Mouse (Mus musculus) layer of hippocampus, adult 9-11 months (tissue): Measurements from ENCODE around the gene Aldoart2.
"Not testable (repeated sequence)": the region's sequence is repeated elsewhere in the genome, so short reads cannot be mapped to it uniquely, and the experiment has no call there.

Experiments used
- DNase-seq: peaks from one replicate; pipeline ENCODE4 v3.0.0; 2022

Gene Aldoart2

DNA sequence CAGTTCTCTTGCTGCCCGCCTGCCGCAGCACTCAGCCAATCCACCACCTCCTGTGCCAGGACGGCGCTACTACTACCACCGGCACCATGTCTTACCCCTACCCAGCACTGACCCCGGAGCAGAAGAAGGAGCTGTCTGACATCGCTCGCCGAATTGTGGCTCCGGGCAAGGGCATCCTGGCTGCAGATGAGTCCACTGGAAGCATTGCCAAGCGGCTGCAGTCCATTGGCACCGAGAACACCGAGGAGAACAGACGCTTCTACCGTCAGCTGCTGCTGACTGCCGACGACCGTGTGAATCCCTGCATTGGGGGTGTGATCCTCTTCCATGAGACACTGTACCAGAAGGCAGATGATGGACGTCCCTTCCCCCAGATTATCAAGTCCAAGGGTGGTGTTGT, at the start of gene Aldoart2:
Aldoart2 (plus strand) TSS at position 34 of the 400 bp plus-strand sequence.
- no peak for DNase-seq

DNA sequence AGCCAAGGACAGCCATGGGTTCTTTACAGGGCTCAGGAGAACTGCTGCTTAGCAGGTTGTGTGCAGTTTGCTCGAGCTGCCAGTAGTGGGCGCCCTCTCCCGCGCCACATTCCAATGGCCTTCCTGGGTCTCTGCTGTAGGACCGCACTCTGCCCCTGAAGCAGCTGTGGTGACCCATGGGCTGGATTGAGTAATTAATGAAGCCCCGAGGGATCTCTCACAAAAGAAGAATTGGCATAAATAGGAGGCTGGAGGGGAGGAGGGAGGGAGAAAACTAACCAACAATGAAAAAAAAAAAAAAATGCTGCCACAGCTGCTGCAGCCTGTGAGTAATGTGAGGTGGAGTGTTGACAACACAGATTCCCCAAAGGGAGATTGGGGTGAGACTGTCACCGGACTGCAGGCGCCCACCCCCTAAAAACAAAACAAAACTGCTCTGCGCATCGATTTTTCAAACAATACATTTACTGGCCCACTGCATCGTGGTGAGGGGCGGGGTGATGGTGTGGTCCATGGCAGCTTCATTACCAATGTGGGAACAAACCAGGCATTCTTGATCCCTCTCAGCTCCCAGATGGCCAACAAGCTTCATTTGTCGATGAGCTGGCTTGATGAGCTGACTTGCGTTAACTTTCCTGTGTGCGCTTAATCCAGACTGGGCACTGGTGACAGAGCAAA, 46.8 kb upstream of the Aldoart2 start:
- DNase-seq, result no peak

DNA sequence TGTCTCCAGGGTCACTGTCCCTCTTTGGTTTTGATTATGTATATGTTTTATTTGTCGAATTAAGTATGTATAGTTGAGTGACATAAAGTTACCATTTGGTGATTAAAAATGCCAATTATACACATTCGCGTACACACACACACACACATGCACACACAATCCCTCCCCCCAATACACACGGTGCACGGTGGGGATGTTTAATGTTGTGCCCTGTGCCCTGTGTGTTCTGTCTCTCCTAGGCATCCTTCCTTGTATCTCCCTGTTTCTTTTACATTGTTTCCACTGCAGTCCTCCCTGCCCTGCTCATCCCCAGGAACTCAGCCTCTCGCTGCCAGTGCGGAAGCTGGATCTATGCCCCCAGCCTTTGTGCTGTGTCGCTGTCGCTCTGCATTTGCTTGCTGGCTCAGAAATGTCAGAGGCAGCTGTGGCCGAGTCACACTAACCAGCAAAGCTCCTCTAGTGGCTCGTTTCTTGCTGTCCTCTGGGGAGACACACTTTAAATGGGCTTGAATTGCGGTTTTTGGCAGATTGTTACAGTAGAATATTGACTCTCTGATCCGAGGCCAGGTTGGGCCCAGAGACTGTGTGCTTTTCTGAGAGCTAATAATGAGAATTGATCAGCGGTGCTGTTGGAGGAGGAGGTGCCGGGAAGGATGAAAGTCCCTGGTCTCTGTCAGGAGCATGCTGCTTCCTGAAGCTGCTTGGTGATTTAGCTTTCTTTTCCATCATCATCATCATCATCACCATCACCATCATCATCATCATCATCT, 37.9 kb upstream of the Aldoart2 start:
- DNase-seq, result no peak

DNA sequence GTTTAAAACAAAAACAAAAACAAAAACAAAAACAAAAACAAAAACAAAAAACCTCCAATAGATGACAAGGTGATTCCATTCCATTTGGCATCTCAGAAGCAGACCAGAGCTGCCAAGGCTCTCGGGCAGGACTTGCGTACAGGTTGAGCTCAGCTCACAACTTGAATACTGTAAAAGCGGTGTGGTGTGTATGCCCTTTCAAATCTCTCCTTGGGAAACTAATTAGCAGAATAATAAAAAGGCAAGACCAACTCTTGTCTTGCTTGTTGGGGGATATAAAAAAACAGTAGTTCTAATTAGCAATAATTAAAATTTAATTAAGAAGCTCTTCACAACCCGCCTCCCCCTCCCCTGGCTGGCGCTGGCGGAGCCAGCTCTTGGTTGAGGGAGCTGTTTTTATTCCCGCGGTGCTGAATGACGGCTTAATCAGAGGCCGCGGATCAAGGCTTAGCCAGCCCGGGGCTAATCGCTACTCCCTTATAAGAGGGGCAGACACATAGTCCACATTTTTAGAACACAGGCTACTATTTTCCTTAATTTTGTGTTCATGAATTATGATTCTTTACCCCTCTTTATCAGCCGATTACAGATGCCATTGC, 28.4 kb upstream of the Aldoart2 start:
- DNase-seq, result no peak

DNA sequence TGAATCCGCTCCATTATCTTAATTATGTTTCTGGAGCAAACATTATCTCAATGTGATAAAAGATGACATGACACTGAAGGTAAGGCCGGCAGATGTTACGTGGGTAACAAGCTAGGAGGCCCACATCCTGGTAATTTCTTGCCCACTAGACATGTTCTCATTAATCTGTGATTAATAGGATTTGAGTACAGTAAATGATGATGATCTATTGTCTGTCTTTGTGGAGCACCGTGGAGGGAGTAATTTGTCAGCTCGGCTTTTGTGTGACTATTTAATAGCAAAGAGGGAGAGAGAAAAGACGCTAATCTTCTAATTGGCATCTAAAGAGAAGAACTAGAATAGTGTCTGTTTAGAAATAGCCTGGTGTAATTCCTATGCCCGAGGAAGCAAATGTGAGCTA, 27.3 kb upstream of the Aldoart2 start:
- no peak for DNase-seq

DNA sequence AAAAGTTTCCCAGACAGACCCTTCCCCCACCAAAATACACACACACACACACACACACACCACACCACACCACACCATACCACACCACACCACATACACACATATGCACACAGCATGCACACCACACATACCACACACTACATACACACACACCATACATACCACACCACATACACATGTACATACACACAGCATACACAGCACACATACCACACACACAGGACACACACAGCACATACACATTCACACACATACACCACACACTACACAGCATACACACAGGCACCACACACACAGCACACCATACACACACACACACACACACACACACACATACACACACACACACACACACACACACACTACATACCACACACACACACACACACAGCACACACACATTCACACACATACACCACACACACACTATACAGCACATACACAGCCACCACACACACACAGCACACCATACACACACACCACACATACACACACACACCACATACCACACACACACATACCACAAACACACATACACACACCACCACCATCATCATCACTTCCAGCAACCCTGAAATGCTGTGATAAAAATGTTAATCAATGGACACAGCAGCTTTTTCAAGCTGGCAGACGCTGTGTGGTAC, 26.6 kb upstream of the Aldoart2 start:
- no peak for DNase-seq

DNA sequence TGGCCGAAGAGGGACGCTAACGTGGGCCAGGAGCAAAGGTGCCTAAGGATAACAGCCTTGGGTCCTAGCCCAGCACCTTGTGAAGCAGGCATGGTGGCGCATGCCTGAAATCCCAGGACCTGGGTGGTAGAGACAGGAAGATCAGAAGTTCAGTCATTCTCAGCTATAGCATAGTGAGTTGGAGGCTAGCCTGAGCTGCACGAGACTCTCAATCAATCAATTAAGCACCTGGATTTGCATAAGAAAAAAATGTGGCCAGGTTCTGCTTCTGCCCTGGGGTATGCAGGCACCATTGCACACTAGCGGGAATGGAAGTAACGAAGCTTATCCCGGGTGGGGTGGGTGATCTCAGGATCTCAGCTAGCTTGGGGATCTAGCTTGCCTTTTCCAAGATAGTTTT, 25.9 kb upstream of the Aldoart2 start:
- DNase-seq, result no peak

DNA sequence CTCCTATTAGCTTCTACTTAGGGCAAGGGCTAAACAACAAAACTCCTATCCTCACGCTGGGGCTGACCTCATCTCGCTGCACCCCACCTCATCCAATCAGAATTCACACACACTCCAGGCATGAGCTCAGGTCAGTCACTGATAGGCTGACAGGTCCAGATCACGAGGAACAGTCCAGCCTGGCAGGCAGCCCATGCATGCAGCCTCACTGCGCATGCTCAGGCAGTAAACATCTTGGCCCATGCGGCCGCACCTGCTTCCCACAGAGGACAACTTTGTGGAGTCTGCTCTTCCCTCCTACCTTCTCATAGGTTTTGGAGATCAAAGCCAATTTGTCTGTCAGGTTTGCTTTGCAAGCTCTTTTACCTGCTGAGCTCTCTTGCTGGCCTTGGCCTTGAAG, 10.1 kb upstream of the Aldoart2 start:
- DNase-seq, result not testable (repeated sequence)

DNA sequence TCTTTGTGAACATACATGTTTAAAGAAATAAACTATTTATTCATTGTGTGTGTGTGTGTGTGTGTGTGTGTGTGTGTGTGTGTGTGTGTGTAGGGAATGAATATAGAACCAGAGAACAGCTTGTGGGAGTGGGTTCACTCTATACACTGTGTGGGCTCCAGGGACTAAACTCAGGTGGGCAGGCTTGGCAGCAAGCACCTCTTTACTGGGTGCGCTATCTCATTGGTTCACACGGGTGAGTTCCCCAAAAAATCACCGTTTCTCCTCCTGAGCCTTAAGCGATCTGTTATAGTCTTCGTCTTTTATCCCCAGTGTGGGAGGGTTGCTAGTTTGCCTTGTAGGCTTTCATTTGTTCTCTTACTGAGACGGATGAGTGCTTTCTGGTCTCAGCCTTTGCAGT, 7.2 kb upstream of the Aldoart2 start:
- DNase-seq, result no peak

DNA sequence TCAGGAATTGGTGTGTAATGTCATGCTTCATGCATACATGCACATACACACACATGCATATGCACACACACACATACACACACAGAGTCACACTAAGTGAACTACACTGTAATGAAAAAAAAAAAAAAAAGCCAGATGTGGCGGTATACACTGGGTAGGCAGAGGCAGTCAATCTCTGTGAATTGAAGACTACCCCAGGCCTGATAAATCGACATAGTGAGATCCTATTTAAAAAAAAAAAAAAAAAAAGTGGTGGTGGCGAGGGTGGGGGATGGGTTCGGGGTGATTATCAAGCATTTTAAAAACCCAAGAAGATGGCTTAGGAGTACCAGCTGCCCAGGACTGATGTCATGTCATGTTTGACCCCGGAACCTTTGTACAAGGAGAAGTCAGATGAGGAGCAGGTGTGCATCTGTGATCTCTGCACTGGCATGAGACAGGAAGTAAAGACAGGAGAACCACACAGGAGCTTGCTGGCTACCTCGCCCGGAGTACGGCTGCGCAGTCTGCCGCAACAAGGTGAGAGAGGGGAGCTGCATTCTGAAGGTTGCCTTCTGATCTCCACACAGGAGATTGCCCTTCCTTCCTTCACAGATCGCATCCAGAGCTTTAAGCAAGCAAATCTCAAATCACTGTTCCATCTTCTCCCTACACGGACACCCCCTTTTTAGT, 5.7 kb upstream of the Aldoart2 start:
- DNase-seq, result no peak

DNA sequence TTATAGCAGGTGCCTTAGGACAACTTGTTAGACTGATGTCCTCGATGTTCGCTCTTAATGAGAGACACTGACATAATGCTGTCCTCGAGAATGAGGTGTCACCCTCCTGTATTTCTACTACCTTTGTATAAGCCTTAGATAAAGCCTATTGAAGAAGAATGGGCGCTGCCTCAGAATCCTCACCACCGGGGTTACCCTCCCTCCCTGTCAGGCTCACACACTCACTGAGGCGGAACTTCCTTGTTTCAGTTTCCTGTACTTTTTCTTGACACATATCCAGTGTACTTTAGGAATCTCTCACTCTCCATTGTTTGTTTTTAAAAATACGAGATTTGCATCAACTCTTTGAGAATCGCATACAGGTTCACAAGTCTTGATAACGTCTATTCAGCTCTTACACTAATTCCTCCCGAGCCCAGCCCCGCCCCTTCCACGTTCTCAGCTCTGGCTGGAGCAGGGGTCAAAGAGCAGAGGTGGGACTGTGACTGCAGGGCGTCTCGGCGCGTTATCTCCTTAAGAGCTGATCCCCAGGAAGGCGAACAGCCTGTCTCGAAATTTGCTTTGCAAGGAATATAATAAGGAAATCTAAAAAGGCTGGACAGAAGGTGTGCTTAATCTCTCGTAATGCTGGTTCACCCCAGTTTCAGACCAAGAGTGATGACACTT, 4.9 kb upstream of the Aldoart2 start:
- DNase-seq, result no peak

DNA sequence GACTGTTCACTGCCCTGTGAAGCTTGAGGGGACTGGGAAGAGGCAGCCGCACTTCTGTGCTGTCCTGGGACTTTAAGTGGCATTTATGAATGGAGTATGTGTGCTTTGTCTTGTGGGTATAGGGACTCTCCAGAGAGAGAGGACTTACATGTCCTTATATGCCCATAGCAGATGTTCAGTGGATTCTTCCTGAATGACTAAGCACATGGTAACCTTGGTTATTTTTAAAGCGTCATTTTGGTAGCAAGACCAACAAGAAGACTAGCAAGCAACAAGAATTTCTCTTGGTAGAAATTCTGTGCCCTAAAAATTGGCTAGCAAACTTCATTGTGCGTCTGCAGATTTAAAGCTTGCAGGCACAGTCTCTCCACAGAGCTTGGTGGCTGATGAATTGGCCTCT, 1.3 kb upstream of the Aldoart2 start:
- no peak for DNase-seq

DNA sequence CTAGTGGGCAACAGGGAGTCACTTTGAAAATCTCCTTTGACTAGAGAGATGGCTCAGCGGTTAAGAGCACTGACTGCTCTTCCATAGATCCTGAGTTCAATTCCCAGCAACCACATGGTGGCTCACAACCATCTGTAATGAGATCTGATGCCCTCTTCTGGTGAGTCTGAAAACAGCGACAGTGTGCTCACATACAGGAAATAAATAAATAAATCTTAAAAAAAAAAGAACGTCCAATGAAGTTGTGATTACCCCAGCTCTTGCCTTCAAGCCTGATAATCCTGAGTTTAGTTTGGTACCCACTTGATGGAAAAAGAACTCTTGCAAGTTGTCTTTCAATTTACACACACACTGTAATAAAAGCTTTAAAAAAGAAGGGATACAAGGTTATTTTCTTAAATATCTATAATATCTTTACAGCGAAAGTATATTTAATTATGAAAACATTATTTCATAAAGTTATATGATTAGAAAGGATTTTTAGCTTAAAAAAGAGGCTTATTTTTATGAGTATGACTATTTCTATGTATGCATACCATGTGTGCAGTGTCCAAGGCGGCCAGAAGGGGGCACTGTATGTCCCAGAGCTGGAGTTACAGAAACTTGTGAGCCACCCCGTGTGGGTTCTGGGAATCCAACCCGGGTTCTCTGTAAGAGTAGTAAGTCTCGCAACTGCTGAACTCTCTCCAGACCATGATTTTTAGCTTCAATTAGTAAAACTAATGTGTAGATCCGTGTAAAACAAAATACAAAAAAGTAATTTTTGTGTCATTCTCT, 664 bp upstream of the Aldoart2 start:
- no peak for DNase-seq

DNA sequence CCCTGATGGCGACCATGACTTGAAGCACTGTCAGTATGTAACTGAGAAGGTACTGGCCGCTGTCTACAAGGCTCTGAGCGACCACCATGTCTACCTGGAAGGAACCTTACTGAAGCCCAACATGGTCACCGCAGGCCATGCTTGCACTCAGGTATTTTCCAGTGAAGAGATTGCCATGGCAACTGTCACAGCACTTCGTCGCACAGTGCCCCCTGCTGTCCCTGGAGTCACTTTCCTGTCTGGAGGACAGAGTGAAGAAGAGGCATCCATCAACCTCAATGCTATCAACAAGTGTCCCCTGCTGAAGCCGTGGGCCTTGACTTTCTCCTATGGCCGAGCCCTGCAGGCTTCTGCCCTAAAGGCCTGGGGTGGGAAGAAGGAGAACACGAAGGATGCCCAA, 828 bp downstream of the Aldoart2 start:
- DNase-seq, result no peak

DNA sequence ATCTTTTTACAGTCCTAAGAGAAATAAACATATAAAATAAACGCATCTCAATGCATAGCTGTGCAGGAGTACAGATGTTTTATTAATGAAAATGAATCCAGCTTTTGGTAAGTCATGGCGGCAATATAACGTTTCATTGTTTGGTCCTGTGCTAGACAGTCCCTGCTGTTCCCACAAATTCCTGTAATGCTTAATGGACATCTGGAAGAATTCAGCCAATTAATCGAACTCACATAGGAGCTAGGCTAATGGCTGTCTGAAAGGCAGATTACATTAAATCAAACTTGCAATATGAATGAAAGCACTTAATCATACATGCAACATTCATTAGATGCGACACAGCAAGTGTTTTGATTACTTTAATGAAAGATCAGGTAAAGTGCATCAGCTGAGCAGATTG, 1.8 kb downstream of the Aldoart2 start:
- no peak for DNase-seq

DNA sequence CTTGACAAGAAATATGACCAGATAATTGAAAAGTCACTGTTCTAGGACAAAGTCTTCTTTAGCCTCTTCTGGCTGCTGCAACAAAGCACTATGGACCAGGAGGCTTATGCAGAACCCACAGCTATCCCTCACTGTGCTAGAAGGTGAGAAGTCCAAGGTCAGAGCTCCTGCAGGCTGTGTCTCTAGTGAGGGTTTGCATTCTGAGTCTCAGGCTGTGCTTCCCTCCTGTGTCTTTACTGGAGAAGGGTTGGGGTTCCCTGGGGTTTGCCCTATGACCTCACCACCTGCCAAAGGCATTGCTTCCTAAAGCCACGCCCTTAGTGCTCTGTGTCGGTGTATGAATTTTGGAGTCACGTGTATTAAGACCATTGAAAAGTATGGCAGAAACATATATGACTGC, 3.4 kb downstream of the Aldoart2 start:
- no peak for DNase-seq

DNA sequence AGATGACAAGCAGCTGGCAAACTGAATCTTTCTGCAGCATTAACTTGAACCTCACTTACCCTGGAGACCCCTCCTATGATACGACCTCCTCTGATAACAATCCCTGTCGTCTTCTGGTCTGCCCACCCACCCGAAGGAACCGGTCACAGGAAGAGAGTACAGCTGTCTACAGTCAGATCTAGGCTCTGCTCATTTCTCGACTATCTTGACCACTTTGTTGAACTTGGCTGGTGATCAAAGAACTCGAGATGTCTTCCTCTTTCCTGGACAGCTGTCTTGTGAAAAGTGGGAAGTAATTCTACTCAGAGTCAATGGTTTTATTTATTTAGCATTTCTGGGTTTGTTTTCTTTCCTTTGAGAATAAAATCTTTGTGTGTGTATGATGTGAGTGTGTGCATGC, 4.6 kb downstream of the Aldoart2 start:
- DNase-seq, result no peak

DNA sequence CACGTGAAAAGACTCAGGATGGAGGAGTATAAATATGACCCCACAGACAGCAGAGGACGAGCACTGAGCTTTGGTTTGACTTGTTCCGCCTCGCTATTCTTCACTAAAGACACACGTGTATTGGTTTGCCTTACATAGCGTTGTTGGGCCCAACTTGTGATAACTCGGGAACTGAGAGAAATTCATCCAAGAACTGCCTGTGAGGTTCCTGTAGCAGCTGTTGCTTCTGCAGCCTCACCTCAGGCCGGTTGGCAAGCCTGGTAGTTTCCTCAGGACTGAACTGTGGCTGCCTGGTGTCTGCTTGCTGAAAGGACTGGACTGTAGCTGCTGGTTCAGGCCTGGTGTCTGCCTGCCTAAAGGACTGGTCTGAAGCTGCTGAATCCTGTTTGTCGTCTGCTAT, 5.6 kb downstream of the Aldoart2 start:
- no peak for DNase-seq

DNA sequence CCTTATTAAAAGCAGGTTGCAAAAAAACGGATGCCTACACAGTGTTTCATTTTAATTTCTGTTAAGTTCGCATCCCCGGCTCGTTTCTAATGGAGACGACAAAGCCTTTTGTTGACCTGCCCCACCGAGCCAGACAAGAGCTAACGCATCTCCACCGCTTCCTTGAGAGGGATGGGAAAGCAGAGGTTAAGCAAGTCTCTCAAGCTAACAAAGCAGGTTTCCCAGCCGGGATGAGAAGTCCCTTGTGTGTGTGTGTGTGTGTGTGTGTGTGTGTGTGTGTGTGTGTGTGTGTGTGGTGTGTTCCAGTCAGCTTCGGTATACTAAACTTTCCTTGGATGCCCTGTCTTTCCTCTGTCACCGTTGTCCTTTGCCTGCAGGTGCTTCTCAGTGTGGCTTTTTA, 6.1 kb downstream of the Aldoart2 start:
- DNase-seq, result no peak

DNA sequence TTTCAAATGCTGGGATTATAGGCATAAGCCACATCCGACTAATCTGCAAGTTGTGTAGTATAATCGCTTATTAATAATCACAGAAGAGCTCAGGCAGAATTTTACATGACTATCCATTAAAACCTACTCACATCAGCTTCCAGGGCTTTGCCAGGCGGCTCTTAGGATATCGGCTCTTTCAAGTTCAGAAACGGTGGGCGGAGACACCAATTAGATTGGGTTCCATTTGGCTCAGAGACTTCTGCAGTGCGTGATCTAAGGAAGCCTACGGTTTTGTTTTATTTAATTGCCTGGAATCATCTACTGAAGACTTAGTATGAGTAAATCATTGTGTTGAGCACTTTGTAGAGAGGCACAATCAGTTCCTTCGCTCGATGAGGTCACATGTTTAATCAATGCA, 6.6 kb downstream of the Aldoart2 start:
- no peak for DNase-seq

DNA sequence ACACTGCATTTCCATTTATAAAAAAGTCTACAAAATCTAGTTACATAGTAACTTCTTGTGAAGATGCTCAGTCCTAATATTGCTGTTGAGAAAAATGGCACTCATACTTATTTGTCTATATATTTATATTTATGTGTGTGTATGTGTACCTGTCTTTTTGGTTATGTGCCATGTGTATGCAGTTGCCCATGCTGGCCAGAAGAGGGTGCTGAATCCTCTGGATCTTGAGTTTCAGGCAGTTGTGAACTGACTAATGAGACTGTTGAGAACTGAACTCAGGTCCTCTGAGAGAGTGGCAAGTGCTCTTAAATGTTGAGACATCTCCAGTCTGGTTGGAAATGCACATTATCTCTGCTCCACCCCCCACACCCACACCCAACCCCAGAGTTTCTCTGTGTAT, 8.1 kb downstream of the Aldoart2 start:
- DNase-seq, result no peak

DNA sequence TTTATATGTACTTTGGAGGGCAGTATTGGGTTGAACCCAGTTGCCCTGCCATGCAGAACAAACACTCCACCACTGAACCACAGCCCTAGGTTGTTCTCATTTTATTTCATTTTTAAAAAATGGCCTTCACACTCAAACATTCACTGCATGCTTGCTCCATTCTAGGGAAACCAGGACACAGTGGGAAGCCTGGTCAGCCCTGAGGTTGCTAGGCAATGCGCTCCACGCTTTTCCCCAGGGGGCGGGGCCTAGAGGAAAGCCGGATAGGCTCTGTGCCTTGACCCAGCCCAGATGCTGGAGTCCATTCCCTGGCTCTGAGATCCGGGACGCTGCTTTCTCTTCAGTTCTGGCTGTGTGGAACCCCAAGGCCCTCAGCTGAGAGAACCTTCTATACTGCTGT, 8.8 kb downstream of the Aldoart2 start:
- DNase-seq, result no peak
